Mouse (Mus musculus): ENCODE measurements around the gene Sec61b.

Sec61b gene

DNA sequence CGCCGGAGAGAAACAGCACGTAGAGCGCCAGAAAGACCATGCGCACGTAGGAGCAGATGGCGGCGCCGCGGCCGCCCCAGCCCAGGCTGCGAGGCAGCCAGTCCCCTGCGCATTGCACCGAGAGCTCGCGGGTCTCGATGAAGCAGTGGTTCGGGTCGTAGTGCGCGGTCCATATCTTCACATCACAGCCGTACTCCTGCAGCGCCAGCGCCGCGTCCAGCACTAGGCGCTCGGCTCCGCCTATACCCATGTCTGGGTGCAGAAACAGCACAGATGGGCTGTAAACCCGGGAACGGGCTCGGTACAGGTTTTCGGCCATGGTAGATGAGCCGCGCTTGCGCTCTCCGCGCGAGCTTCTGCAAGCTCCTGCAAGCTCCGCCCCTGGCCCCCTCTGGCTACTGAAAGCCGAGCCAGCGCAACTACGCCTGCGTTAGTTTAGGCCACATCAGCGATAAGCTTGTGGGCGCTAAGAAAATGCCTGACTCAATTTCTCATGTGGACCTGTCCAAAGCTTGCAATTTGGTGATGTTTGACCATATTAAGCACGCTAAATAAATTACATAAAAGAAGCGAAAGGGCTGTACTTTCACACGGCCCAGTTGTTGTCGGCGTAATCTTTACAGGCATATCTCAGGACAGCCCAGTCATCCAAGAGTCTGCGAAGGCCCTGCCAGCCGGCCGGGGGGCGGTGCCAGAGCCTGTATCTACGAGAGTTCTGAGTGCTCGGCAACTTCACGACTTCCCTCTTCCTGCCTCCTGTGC lies at the start of gene Sec61b, which contains the start of gene Alg2:
TSS of gene Sec61b (plus strand) at position 691 of the 762 bp plus-strand sequence.
TSS of gene Alg2 (minus strand) at position 366 of the 762 bp plus-strand sequence.
- peak; percentile 98 to 99 for DNase-seq

DNA sequence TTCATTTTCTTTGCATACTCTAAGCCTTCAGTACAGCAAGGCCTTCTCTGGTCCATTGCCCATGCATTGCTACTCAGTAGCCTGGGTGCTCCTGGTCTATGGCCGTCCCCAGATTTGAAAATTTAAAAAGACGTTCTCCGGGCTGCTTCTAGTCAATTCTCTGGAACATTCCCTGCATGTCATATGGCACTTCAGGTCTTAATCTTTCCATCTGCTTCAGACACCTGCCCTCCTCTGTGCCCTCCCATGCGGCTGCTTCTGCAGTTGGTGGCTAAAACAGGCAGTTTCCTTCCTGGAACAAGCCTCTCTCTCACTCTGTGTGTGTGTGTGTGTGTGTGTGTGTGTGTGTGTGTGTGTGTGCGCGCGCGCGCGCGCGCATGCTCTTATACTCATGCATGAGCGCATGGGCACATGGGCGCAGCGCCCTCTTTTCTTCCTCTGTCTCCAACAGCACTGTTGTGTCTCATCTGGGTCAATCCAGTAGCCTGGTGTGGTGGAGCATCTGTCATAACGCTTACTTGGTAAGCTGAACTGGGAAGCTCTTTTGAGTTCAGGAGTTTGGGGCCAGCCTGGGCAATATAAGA lies 49.1 kb upstream of the Sec61b start:
- DNase-seq = no peak

DNA sequence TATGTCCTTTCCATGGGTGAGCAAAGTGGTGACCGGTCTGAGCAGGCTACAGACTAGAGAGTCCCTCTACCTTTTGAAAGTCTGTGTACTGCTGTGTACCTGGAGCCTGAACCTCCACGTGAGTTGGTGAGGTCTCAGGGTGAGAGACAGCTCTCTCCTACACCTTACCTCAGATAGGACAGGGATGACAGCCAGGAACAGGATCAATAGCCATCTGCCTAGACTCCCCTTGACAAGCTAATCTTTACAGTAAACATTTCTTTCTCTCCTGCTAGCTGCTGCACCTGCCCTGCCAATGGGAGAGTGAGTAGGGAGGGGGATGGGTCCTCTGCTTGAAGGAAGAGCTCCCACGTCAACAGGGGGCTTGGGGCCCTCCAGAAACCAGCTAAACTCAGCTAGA lies 46.9 kb upstream of the Sec61b start:
- DNase-seq = no peak

DNA sequence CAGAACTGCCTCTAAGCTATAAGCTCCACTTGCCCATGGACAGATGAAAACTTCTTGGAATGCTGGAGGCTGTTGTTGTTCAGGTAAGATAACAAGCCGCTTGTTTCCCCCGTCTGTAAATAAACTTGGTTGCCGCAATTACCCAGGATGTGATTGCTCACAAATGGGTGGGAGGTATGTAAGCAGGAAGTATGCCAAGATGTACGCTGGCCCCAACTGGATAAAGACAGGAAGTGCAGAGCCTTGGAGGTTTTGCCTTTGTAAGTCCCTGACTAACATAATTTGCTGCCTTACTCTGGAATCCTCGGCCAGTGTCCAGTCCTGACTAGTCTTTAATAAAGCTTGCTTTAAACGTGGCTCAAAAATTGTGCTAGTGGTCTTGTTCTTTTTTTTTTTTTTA lies 43.9 kb upstream of the Sec61b start:
- DNase-seq = no peak

DNA sequence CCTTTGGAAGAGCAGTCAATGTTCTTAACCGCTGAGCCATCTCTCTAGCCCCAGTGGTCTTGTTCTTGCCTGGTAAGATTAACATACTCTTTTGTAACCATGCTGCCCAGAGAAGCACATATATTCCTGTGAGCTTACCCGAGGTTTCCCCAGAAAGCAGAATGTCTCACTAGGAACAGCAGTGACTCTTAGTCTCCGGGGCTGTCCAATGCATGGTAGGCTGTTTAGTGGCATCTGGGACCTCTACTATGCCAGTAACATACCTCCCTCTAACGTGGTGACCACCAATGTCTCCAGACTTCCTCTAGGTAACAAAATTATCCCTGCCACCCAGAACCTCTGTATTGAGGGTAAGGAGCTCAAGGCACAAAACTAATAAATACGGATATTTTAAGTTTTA lies 43.4 kb upstream of the Sec61b start:
- no peak for DNase-seq

DNA sequence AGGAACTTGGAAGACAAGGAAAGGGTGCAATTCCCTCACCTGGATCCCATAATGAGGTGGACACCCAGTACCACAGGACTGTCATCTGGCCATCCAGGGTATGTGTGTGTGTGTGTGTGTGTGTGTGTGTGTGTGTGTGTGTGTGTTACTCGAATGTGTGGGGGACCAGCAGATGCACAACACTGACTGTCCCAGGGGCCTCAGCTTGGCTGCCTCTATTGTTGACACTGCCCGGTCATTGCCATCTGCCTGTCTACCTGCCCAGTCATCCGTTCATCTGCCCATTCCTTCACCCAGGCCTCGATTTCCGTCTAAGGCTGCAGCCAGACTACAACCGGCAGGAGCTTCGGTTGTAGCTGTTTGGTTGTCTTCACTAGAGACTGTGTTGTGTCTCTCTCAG lies 41.7 kb upstream of the Sec61b start:
- DNase-seq = no peak

DNA sequence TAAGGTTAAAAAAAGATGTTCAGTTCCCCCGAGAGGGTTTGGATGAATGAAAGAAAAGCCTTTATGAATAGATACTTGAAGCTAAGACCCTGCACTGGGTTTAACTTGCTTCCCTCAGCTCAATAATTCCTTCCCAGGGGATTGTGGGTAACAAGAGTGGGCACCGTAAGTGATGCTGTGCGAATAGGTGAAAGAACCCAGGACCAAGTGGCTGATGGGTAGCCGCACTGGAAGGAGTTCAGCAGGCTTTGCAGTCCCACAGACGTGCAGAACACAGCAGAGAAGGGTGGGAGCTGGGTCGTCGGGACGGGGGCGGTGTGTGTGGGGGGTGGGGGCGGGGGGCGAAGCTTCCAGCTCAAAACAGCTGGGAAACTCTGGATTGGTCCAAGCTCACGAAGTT lies 39.3 kb upstream of the Sec61b start:
- DNase-seq = no peak

DNA sequence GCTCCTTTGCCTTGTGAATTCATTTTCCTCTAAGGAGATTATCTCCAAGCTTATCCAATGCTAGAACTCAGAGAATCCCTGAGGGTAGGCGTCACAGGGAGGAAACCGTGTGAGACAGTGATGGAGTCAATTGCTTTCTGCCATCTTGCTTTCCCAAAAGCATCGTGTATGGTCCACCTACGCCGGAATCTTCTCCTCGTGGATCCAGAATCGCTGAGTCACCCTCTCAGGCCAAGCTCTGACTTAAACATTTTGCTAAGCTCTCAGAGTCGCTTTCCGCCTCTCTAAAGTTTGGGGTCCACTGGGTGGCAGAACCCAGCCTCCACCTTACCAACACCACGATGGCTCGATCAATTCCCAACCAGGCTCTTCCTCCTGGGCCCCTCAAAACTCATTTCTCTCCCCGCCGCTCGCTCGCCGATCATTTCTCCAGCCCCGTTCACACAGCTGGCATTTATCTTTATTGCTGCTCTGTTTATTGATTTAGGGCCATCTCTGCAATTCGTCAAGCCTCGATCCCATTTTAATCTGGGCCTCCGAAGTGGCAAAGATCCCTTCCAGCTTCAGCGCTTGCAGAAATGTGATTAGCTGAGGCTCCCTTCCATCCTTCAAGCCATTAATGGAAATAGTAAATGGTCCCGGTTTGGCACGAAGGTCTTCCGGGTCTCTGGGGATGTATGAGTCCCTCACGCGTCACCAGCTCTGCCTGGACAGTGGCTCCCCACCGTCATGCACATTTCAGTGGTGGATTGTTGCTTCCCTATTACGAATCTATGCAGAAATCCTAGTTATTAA lies 38.7 kb upstream of the Sec61b start:
- DNase-seq = no peak

DNA sequence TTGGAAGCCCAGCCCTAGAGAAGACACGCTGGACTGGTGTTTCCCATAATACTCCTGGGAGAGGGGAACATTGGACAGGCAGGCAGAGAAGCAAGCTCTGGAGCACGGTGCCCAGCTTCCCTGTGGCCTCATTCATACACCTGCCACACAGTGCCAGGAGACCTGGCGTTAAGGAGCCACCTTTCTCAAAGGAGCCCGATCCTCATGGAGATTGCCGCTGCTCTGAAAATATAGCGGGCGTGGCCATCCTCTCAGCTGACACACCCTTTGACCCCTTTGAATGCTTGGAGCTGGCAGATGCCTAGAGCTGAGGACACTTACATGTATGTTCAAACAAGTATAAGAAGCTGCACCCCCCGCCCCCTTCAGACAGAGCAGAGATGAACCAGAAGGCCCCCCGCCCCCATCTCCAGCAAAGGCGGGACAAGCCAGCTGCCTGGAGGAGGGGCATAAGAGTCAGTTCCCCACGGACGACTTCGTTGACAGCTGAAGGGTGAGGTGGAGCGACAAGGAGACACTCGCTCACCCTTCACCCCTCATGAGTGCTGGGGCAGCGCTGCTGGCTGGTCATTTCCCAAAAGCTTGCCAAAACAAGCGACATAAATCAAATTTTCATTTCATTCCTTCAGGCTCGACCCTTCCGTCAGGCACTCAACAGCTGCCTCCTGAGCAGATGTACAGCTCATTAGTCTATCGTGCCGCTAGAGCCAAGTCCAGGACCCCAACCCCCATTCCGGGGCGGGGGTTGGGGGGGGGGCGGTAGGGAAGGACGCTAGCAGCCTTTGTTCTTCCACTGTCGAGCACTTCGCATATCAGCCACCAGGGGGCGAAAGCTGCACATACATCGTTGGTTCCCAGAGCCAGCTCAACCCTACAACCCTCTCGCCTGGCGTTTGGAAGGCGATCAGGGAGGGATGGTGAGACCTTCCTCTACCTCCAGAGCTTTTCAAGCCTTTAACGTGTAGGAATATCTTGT lies 36.8 kb upstream of the Sec61b start:
- peak; percentile 91 to 93 for DNase-seq

DNA sequence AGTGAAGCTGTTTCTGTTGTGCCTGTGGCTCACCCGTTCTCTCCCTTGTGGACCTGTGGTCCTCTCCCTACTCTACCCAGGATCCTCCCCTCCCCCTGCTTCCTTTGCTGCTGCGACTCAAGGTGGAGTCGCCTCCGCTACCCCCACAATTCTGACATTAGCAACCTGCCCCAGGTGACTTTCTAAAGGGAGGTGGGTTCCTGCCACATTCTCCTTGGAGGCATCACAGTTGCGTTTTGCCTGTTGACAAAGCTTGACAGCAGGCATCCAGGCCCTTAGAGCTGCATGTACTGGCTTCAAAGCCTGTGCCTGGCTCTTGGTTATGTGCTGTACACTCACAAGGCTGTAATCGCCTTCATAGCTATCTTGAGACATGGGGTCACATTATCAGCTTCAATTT lies 35.5 kb upstream of the Sec61b start:
- DNase-seq = no peak

DNA sequence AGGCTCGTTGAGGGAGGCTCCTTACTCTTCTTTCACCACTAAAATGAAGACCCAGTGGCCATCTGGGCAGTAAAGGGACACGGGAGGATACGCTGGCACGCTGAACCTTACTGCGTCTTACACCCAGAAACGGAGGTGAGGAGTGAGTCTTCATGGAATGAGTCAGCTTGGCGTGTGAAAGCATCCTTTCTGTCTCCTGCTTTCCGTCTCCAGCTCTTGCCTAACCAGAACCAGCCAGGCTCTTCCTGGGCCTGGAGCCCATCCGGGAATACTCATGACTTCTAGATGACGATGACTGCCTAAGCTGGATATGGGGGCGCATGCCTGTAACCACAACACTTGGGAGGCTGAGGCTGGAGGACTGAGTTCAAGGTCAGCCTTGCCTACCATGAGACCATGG lies 33.5 kb upstream of the Sec61b start:
- no peak for DNase-seq

DNA sequence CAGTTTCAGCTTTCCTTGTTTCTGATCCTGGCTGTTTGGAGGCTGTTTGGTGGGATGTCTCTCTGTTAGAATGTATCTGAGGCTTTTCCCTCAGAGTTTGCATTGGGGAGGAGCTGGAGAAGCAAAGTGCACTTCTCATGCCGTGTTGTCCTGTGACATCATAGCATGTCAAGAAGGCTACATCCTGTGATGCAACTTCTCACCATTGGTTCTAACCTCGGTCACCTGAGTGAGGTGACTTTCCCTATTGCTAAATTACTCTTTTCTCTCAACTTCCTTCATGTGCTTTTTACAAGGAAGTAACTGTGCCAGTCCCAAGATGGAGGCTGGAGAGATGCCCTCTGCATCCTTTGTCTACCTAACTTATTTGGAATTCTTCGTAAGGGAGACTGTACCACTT lies 25.9 kb upstream of the Sec61b start:
- no peak for DNase-seq

DNA sequence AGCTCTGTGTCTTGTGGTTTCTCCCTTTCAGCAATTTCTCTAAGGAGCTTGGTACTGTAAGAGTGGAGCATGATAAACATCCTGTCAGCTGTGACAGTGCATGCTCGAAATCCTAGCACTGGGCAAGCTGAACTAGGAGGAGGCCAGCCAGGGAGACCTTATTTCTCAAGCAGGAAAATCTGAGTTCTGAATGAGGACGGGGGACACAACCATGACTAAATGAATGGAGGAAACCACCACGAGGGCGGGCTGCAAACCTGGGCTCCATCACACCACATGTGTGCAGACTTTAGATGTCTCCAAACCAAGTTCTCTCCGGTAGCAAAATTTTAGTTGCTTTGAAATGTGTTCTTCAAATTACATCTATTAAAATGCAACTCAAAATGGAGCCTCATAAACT lies 25.3 kb upstream of the Sec61b start:
- DNase-seq = no peak

DNA sequence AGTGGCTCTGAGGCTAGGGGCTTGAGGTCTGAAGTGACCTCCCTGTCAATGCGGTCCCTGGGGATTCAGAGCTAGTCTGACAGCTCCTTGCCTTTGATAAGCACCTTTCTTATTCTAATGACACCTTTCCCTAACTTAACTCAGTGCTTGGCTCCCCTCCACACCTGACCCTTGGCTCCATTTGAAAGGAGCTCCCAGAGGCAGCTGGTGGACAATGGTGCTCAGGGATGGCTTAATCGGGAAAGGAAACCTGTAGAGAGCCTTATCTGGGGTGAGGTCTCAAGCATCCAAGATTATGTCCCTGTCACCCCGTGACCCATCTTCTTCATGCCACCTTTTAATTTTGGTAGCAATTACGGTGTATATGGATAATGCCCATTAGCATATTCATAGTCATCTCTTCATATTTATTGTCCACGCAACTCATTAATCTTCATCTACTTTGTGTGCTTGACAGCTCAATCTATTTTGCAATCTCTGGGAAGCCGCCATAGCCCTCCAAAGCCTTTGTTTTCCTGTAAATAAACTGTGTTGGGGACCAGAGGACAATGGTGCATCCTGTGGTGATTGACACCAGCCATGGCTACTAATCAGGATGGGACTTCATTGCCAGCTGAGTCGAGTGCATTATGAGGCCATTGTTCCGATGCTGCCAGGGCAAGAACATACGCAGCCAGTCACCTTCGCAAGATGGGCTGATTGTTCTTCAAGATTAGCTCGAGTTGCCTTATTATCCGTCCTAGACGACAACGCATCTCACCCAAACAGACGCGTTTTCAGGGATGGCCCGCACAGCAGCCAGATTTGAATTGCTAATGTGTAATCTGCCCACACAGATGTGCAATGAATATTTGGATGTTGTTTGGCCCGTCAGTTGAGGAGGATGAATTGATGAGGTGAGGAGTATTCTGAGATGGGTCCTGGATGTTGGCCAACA lies 24.6 kb upstream of the Sec61b start:
- DNase-seq = no peak

DNA sequence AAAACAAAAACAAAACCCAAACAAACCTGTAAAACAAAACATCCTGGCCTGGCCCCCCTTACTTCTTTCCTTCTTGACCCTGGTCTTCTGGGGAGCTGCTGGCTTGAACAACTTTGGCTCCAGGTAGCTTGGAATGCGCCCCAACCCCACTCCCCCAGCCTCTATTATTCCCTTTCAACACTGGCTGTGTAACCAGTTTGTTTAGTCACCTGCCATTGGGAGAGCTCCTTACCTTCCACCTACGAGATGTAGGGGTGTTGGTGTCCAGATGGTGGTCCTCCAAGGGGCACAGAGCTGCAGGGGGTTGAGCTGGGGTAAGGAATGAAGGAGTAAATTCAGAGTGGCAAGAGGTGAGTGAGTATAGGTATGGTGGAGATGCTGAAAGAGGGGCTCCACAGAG lies 7.3 kb upstream of the Sec61b start:
- DNase-seq = no peak

DNA sequence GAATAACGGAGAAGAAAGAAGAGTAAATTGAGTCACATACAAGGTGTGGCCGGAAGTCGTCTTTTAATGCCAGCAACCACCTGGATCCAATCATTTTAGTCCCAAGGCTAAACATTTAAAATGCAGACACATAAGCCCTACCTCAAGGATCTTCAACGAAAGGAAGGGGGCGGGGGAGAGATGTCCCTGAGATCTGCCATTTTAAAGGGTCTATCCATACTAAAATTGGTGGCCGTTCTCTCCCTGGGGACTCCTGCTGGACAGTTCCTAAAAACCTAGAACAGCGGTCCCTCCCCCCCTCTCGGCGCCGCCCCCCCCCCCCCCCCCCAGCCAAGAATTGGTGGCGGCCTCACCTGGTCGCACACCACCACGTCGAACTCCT lies 881 bp upstream of the Sec61b start:
- no peak for DNase-seq

DNA sequence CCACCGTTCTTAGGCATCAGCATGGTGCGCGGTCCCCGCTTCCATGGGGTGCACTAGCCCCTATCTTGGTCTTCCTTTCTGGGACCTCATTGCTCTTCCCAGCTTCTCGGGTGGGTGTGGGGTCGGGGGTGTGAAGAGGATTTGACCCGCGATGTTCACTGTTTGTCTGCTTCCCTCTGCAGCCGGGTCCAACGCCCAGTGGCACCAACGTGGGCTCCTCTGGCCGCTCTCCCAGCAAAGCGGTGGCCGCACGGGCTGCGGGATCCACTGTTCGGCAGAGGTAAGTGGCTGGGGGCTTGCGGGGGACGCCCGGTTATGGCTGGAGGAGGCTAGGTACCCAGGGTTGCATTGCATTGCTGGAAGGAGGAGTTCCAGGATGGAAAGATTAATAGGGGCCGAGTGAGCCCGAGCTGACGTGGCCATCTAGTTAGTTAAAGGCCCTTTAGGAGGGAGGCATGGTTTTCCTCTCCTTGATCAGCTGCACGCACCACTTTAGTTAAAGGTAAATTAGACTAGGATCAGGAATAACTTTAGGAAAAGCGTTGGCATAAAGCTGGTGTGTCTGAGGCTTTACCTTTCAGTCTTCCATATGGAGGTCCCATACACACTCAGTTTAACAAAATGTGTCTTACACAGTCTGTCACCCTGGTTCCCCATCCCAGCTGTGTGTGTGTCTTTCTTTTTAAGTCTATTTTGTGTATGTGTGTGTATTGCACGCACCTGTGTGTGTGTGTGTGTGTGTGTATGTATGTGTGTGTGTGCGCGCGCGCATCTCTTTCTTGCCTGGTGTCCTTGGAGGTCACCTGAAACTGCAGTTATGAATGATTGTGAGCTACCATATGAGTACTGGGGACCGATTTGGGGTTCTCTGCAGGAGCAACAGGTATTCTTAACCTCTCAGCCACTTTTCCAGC lies 529 bp downstream of the Sec61b start:
- DNase-seq = no peak

DNA sequence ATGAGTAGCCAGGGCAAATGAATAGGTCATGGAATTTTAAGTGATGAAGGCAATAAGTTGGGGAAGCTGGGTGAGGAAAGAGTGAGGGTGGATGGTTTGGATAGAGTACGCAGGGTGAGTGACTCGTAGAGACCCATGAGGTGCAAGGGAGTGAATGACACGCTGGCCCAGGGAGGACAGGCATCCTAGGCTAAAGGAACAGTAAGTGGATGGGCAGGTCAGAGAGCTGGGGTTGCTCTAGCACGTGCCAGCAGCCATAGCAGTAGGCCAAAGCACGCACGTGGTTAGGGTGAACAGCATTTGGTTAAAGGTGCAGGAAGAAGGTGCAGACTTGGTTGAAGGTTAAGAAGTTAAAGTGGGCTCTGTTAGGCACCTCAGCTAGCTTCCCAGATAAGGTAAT lies 3.1 kb downstream of the Sec61b start:
- DNase-seq = no peak

DNA sequence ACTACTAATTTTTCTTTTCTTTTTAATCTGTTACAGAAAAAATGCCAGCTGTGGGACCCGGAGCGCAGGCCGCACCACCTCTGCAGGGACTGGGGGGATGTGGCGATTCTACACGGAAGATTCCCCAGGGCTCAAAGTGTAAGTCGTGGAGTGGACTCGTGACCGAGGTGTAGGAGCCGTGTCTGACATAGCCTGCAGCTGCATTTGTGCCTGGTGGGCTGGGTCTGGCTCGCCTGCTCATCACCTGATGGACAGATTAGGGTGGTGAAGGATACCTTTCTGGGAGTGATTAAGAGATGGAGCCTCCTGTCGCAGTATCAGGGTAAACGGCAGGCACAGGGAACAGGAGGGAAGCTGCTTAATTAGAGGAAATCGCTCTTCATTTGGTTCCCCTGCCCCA lies 5.6 kb downstream of the Sec61b start:
- DNase-seq = no peak

DNA sequence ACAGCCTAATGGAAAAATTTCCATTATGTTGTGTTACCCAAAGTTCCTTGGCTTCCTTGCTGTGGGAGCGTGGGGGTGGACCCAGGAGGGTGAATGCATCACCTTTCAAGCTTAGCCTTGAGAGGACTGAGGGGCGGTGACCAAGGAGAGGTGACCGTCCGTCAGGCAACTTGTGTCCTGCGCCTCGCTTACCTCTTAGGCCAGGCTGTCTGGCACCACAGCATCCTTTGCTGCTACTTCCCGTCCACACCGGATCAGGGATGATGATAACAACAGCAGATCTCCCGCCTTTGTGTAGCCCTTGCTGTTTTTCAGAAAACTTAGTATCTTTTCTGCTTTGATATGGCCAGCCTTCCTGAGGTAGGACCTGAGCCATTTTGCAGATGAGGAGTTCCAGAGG lies 6.1 kb downstream of the Sec61b start:
- no peak for DNase-seq
